Comparison of ENCODE assay signal across 10 mouse cellular contexts in the genomic region with DNA sequence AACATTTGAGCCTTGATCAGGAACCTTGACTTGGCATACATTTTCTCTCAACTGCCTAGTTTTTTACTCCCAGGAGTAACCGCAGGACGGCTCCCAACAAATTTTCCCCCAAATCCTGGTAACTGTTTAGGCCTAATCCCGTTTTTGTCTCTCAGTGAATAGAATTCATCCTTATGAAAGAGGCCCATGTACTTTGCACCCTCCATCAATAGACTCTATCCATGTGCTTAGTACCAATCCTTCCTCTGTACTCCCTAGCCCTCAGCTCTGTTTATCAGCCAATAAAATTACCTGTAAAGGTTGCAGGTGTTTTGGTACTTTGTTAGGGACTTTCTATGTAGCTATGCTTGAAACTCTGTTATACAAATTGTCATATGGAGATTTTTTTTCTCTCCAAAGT.
"Had no signal": no experiment of that assay in that cellular context is flagged by ENCODE, and none has a peak within 500 bp of the region (broad histone marks: within the 10 kb centered on the region; RNA-seq: fewer than 3 reads in every experiment).

No protein-coding gene starts in this region.

- H3K27me3 ChIP-seq: liver, embryonic 15.5 days had no signal

- H3K4me3 ChIP-seq: layer of hippocampus, adult 2 months; liver, embryonic 15.5 days had no signal

- H3K27ac ChIP-seq: kidney, postnatal 0 days; layer of hippocampus, adult 2 months; liver, embryonic 15.5 days had no signal

- ATAC-seq: lung, postnatal 0 days had no signal

- H3K9me3 ChIP-seq: liver, embryonic 15.5 days had no signal

- H3K9ac ChIP-seq: liver, embryonic 15.5 days had no signal

- H3K36me3 ChIP-seq: liver, embryonic 15.5 days had no signal

- H3K4me1 ChIP-seq: liver, embryonic 15.5 days had no signal

- H3K4me2 ChIP-seq: liver, embryonic 11.5 days; liver, embryonic 15.5 days had no signal

- DNase-seq: kidney, postnatal 4 days; lung, adult 2 months; lung, postnatal 36 days; right cerebral cortex, postnatal 14 days; thymus, postnatal 36 days had no signal
